10 mouse cellular contexts compared by ENCODE assay signal in the genomic region with DNA sequence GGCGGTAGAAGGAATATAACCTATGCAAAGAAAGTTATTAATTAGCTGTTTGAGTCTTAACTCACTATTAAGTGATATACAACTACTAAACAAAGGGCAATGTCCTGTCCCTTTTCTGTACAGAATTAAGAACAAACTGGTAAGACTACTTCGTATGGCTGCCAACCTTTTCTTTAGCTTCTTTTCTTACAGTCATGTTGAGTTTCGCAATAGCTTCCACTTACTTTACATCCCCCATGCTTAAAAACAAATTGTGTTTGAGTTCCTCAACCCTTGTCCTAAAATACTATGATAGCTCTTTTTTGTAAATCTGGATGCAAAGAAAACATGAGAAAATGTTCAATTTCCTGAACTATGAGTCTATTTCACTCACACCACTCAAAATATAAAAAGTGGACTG. TPM values are rescaled to one million over a fixed set of nuclear protein-coding genes. Genes with fewer than 3 reads are reported as not detected.
DNase-seq lines count a peak whose midpoint lies in the region; ATAC-seq and TF ChIP-seq lines count a peak whose summit lies in the region.
"Had no signal": no experiment of that assay in that cellular context is flagged by ENCODE, and none has a peak within 500 bp of the region (broad histone marks: within the 10 kb centered on the region; RNA-seq: fewer than 3 reads in every experiment).

No protein-coding gene starts in this region.

- peak overlapping the region; percentile 34; the same call in 1 of the 2 replicates for H3K4me2 ChIP-seq in heart, embryonic 12.5 days
- H3K4me2 ChIP-seq in lung, embryonic 14.5 days: peak overlapping the region; percentile 61
- peak overlapping the region; percentile 36 for H3K4me2 ChIP-seq in forebrain, embryonic 15.5 days (replicated peaks)
- H3K4me2 ChIP-seq in neural tube, embryonic 13.5 days: peak overlapping the region; percentile 29

- no peak overlapping the region for H3K9ac ChIP-seq in heart, embryonic 12.5 days
- H3K9ac ChIP-seq in lung, embryonic 14.5 days: peak overlapping the region; percentile 9; the same call in 1 of the 2 replicates
- H3K9ac ChIP-seq in forebrain, embryonic 15.5 days (replicated peaks): peak overlapping the region; percentile 9; the same call in 1 of the 2 replicates
- H3K9ac ChIP-seq in neural tube, embryonic 13.5 days: no peak overlapping the region

- H3K4me3 ChIP-seq in heart, embryonic 12.5 days: no peak overlapping the region
- H3K4me3 ChIP-seq in lung, embryonic 14.5 days (ENCODE audit: low read depth, low read length): peak overlapping the region; percentile 65
- H3K4me3 ChIP-seq in forebrain, embryonic 15.5 days: 0 out of 2 replicates have a peak overlapping the region, but pooled peaks have one; percentile 3
- H3K4me3 ChIP-seq in neural tube, embryonic 13.5 days: no peak overlapping the region
- H3K4me3 ChIP-seq: heart, embryonic 10.5 days had no signal

- H3K4me1 ChIP-seq in heart, embryonic 12.5 days (replicated peaks): peaks cover 17% of the 10 kb centered on the region
- peaks cover 13% of the 10 kb centered on the region for H3K4me1 ChIP-seq in lung, embryonic 14.5 days (ENCODE audit: insufficient read depth)
- H3K4me1 ChIP-seq in forebrain, embryonic 15.5 days: peaks cover 30% of the 10 kb centered on the region
- peaks cover 28% of the 10 kb centered on the region for H3K4me1 ChIP-seq in neural tube, embryonic 13.5 days (replicated peaks)

- intact Hi-C loops in heart, postnatal 36 days (cut with DNase I): no loop called here

- no peak for TF ChIP-seq CTCF in lung, embryonic 14.5 days (IDR thresholded peaks at IDR 0.05; ENCODE audit: low read depth)

- no peaks in the 10 kb centered on the region for H3K27me3 ChIP-seq in heart, embryonic 12.5 days (replicated peaks)
- no peaks in the 10 kb centered on the region for H3K27me3 ChIP-seq in lung, embryonic 14.5 days (ENCODE audit: insufficient read depth, low read length)
- H3K27me3 ChIP-seq in forebrain, embryonic 15.5 days: no peaks in the 10 kb centered on the region
- H3K27me3 ChIP-seq in neural tube, embryonic 13.5 days: no peaks in the 10 kb centered on the region

- no peak for DNase-seq in heart, postnatal 36 days
- peak; percentile 19 for DNase-seq in lung, embryonic 14.5 days
- no peak for DNase-seq in lung, postnatal 10 days
- no peak for DNase-seq in Muller cell, postnatal 12 days (ENCODE audit: inconsistent ontology term)
- DNase-seq in thymus, postnatal 10 days (ENCODE audit: low spot score in 2 of 2): no peak
- DNase-seq: cerebellum, adult 11-12 months had no signal

- no peak for ATAC-seq in heart, embryonic 12.5 days (ENCODE audit: insufficient number of reproducible peaks, low FRiP score)
- ATAC-seq in lung, embryonic 14.5 days (ENCODE audit: insufficient read depth): no peak
- ATAC-seq in forebrain, embryonic 15.5 days (replicated peaks): no peak
- no peak for ATAC-seq in neural tube, embryonic 13.5 days (ENCODE audit: low read depth)

- peaks cover 6% of the 10 kb centered on the region; the same call in 1 of the 2 replicates for H3K36me3 ChIP-seq in heart, embryonic 12.5 days
- H3K36me3 ChIP-seq in lung, embryonic 14.5 days (ENCODE audit: insufficient read depth): 0 out of 2 replicates have a peak, but pooled peaks cover 5% of the 10 kb centered on the region
- H3K36me3 ChIP-seq in forebrain, embryonic 15.5 days: no peaks in the 10 kb centered on the region
- no peaks in the 10 kb centered on the region for H3K36me3 ChIP-seq in neural tube, embryonic 13.5 days

- H3K9me3 ChIP-seq in heart, embryonic 12.5 days (replicated peaks): no peaks in the 10 kb centered on the region
- H3K9me3 ChIP-seq in lung, embryonic 14.5 days (ENCODE audit: low read depth, low read length): no peaks in the 10 kb centered on the region
- no peaks in the 10 kb centered on the region for H3K9me3 ChIP-seq in forebrain, embryonic 15.5 days
- no peaks in the 10 kb centered on the region for H3K9me3 ChIP-seq in neural tube, embryonic 13.5 days
- H3K9me3 ChIP-seq: heart, embryonic 10.5 days had no signal

- 89% methylated on average over 3 of the region's 3 CpGs for WGBS in heart, embryonic 12.5 days
- WGBS in lung, embryonic 14.5 days: 73% methylated on average over 3 of the region's 3 CpGs
- 86% methylated on average over 3 of the region's 3 CpGs for whole genome bisulfite sequencing in forebrain, embryonic 15.5 days
- 91% methylated on average over 3 of the region's 3 CpGs for WGBS in neural tube, embryonic 13.5 days

- no peak overlapping the region for H3K27ac ChIP-seq in heart, embryonic 12.5 days (ENCODE audit: poor library complexity, severe bottlenecking)
- H3K27ac ChIP-seq in lung, embryonic 14.5 days (ENCODE audit: low read depth): no peak overlapping the region
- H3K27ac ChIP-seq in forebrain, embryonic 15.5 days (replicated peaks): no peak overlapping the region
- H3K27ac ChIP-seq in neural tube, embryonic 13.5 days (replicated peaks): no peak overlapping the region
- H3K27ac ChIP-seq: heart, embryonic 10.5 days had no signal

RNA-seq across cellular contexts. Expression of a gene that starts 1.7 kb away (rescaled TPM):
- polyA plus RNA-seq in heart, embryonic 12.5 days (2016; fragmentation: Nextera tagmentation; extraction: Ambion mirVana): not detected in 2 replicates
- 1 to 10 TPM in 1 of 2 experiments, under 1 TPM in 1; 0.94 to 1.1 TPM for total RNA-seq in heart, postnatal 36 days (2021)
- not detected in 2 replicates for polyA plus RNA-seq in lung, embryonic 14.5 days (2014; fragmentation: Nextera tagmentation; extraction: Ambion mirVana)
- not detected in 2 replicates for polyA plus RNA-seq in forebrain, embryonic 15.5 days (2015; fragmentation: Nextera tagmentation; extraction: Ambion mirVana)
- polyA plus RNA-seq in neural tube, embryonic 13.5 days (2015; fragmentation: Nextera tagmentation; extraction: Ambion mirVana): 1.3 TPM in 1 of 2 replicates, not detected in the other
- polyA plus RNA-seq: heart, embryonic 10.5 days had no signal

RNA-seq across cellular contexts. Expression of a gene that starts 2.1 kb away (rescaled TPM):
- 31.0 and 32.5 TPM in 2 replicates for polyA plus RNA-seq in heart, embryonic 12.5 days (2016; fragmentation: Nextera tagmentation; extraction: Ambion mirVana)
- 10 to 100 TPM; 52.3 to 56.5 TPM for total RNA-seq in heart, postnatal 36 days (2021)
- polyA plus RNA-seq in lung, embryonic 14.5 days (2014; fragmentation: Nextera tagmentation; extraction: Ambion mirVana): 43.5 and 44.3 TPM in 2 replicates
- polyA plus RNA-seq in forebrain, embryonic 15.5 days (2015; fragmentation: Nextera tagmentation; extraction: Ambion mirVana): 24.6 and 25.1 TPM in 2 replicates
- 16.1 and 22.5 TPM in 2 replicates for polyA plus RNA-seq in neural tube, embryonic 13.5 days (2015; fragmentation: Nextera tagmentation; extraction: Ambion mirVana)

RNA-seq across cellular contexts. Expression of a gene that starts 49.0 kb away (rescaled TPM):
- polyA plus RNA-seq in heart, embryonic 12.5 days (2016; fragmentation: Nextera tagmentation; extraction: Ambion mirVana): 73.0 and 88.2 TPM in 2 replicates
- total RNA-seq in heart, postnatal 36 days (2021): 10 to 100 TPM; 42.5 to 46.1 TPM
- polyA plus RNA-seq in lung, embryonic 14.5 days (2014; fragmentation: Nextera tagmentation; extraction: Ambion mirVana): 94.8 and 97.4 TPM in 2 replicates
- polyA plus RNA-seq in forebrain, embryonic 15.5 days (2015; fragmentation: Nextera tagmentation; extraction: Ambion mirVana): 56.8 and 62.4 TPM in 2 replicates
- polyA plus RNA-seq in neural tube, embryonic 13.5 days (2015; fragmentation: Nextera tagmentation; extraction: Ambion mirVana): 45.9 and 48.1 TPM in 2 replicates

Comparison
In these comparisons a context has a peak if more than half of its experiments do, and no peak if none do; other contexts are left out.
1. H3K4me3 ChIP-seq: peak in lung, embryonic 14.5 days (single experiment) and forebrain, embryonic 15.5 days (single experiment); none in heart, embryonic 12.5 days (single experiment) and neural tube, embryonic 13.5 days (single experiment).
2. H3K9ac ChIP-seq: peak in lung, embryonic 14.5 days (single experiment) and forebrain, embryonic 15.5 days (single experiment); none in heart, embryonic 12.5 days (single experiment) and neural tube, embryonic 13.5 days (single experiment).
3. Peak in every context shown above with its lines, with median percentiles within 50 percentile points of each other: H3K4me2 ChIP-seq.